Mouse (Mus musculus) c-Kit-positive CD71-positive TER-119-negative erythroid progenitor cells, embryonic 14.5 days (primary cell): Measurements from ENCODE around the gene Mgat3.
A peak's percentile ranks its signal among the peaks of the same experiment; 100 is the strongest.

ENCODE experiments used
- DNase-seq: peaks from one replicate; pipeline ENCODE4 v3.0.0-alpha.2; 2013; ENCODE audit warnings: low read depth

Gene Mgat3

GRCm38 (mm10) chr15:80173001-80173771 is at the start of gene Mgat3:
TSS of gene Mgat3 (plus strand) at chr15:80173721.
- no peak for DNase-seq

- DNase-seq, result no peak
Observed at GRCm38 (mm10) chr15:80124651-80125050, 48.9 kb upstream of the Mgat3 start.

GRCm38 (mm10) chr15:80127191-80127590 is 46.3 kb upstream of the Mgat3 start:
- peak; percentile 60 for DNase-seq

DNA sequence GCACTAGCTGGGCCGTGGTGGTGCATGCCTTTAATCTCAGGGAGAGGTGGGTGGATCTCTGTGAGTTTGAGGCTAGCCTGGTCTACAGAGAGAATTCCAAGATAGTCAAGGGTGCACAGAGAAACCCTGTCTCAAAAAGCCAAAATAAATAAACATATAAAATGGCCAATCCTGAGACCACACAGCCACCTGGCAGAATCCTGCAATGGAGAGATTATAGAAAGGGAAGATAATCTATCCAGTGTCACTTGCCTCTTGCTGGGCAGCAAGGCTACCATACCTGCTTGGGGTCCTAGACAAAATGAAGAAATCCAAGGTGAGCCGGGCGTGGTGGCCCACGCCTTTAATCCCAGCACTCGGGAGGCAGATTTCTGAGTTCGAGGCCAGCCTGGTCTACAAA is 43.5 kb upstream of the Mgat3 start:
- DNase-seq, result no peak

GRCm38 (mm10) chr15:80130689-80131088 is 42.8 kb upstream of the Mgat3 start:
- DNase-seq, result peak; percentile 77

DNA sequence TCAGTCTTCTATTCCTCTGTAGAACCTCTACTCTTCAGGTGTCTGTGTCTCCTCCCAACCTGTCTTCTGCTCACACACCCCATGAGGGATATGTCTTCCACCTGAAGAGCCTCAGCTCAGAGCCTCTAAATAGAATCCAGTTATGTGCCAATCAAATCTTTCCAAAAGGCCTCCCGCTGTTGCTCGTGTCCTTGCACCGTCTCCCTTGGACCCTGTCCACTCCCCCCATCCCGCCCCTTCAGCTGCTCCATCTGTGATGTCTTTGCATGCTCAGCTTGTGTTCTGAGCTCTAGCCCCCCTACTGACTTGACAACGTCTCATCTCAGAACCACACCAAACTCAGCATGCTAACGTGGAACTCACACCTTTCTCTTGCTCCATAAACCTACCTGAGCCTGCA is 42.1 kb upstream of the Mgat3 start:
- DNase-seq, result no peak

DNA sequence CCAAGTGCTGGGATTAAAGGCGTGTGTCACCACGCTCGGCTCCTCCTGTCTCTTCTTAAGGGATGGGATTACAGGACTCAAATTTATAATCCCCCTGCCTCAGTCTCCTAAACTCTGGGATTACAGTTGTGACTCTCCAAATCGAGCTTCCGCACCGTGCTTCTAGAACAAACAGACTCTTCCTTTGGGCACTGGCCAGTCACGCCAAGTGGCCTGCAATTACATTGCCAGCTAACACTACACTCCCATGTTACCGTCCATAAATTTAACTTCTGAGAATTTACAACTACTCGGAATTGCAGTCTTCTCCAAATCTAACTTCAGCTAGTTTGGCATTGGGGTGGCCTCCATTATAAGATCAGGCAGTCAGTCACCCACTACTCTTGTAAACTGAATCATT is 41.1 kb upstream of the Mgat3 start:
- DNase-seq, result no peak

- peak; percentile 78 for DNase-seq
Observed at GRCm38 (mm10) chr15:80132993-80133586, 40.4 kb upstream of the Mgat3 start, which contains the start of gene Tab1. TSS of gene Tab1 (plus strand) at chr15:80133127.

DNA sequence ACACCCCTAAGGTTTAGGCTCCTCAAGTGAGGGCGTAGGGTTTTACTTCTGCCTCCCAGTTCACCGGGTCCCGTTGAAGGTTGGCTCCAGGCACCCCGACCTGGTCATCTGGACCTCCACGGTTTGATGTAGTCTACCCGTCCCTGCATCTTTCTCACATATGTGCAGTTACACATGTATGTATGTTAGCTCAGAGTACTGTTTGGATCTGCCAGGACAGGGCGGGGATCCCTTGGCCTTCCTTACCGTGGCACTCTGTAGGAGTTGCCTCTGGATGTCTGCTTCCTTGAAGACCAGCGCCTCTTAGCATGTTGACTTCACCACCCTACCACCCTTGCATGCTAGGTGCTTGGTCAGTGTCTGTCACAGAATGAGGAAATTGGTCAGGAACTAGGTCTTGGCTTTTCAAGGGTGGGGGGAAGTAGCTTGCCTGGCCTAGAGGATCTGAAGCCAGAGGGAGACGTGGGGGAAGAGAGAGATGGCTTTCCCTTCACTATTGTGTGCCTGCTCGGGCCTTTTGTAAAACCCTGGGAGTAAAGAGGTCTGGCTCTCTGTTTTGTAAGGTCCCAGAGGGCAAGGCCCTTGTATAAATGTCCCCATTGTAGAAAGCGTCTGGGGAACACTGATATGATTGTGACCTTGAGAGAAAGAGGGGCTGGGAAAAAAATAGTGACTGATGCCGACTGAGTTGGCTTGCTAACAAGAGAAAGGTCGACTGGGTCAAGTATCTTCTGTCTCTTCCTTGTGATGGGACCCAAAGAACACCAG is 39.7 kb upstream of the Mgat3 start:
- DNase-seq, result no peak

- no peak for DNase-seq
Observed at GRCm38 (mm10) chr15:80134450-80134847, 39.1 kb upstream of the Mgat3 start.

DNA sequence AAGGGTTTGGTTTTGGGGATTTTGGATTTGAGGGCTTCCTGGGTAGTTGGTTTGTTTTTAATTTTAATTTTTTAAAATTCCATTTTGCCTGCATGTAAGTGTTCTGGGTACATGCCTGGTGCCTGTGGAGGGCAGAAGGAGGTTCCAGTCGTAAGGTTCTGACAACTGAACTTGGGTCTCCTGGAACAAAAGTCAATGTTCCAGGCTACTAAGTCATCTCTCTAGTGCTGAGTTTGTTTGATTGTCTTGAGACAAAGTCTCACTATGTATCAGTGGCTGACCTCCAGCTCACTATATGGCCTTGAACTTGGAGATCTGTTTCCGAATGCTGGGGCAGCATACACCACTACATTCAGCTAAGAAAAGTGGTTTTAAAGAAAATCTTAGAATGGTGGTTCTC is 38.0 kb upstream of the Mgat3 start:
- DNase-seq, result no peak

DNA sequence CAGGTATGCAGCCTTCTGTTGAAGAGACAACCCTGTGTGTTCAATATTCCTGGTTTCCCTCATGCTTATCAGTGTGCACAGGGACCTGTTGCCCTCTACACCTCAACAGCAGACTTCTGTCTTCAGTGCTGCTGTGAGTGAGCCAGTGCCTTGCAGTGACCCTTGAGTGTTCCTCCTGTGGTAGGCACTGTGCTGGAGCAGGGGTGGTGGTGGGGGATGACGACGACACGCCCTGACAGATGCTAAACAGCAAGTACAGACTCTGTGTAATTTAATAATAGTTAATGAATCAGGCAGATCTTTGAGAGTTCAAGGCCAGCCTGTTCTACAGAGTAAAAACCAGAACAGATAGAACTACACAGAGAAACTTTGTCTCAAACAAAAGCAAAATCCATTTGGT is 36.9 kb upstream of the Mgat3 start:
- DNase-seq, result no peak

GRCm38 (mm10) chr15:80137945-80138791 is 35.4 kb upstream of the Mgat3 start:
- no peak for DNase-seq

GRCm38 (mm10) chr15:80140302-80140701 is 33.2 kb upstream of the Mgat3 start:
- DNase-seq, result no peak

DNA sequence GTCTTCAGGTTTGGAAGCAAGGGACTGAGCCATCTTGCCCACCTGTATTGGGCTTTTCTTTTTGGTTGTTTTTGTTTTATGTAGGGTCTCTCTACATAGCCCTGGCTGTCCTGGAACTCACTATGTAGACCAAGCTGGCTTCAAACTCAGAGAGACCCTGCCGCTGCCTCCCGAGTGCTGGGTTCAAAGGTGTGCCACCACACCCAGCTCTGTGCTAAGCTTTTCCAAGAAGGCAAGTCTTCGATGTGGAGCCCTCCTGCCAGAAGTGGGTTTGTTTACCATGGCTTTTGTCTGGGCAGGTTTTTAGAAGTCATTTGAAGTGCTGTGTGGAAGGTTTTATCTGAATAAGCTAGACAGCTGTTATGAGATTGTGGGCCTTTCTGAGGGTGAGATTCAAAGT is 32.6 kb upstream of the Mgat3 start:
- no peak for DNase-seq

DNA sequence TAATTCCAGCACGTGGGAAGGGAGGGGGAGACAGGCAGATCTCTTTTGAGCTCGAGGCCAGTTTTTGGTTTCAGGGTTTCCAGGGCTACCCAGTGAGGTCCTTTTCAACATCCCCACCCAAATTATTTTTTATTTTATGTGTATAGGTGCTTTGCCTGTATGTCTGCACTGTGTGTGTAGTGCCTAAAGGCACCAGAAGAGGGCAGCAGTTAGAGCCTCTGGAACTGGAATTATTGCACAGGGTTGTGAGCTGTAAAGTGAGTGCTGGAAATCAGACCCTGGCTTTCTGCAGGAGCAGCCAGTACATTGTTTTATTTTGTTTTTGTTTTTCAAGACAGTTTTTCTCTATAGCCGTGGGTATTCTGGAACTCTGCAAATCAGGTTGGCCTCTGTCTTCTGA is 31.4 kb upstream of the Mgat3 start:
- DNase-seq, result no peak

GRCm38 (mm10) chr15:80143760-80144159 is 29.8 kb upstream of the Mgat3 start:
- DNase-seq, result no peak

DNA sequence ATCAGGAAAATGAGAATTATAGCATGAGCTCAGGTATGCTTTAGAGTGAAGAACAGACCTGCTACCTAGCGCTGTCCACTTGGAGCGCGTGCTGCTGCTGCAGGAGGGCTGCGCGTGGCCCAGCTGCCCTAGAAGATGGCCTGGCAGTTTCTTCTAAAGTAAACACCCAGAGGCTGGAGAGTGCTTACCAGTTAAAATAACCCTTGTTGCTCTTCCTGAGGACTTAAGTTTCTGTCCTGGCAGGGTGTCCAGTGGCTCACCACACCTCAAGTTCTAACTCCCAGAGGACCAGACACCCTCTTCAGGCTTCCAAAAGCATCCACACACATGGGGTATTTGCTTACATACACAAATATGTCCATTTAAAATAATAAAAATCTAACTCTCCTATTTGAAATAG is 28.1 kb upstream of the Mgat3 start:
- no peak for DNase-seq

GRCm38 (mm10) chr15:80146153-80146552 is 27.4 kb upstream of the Mgat3 start:
- no peak for DNase-seq

DNA sequence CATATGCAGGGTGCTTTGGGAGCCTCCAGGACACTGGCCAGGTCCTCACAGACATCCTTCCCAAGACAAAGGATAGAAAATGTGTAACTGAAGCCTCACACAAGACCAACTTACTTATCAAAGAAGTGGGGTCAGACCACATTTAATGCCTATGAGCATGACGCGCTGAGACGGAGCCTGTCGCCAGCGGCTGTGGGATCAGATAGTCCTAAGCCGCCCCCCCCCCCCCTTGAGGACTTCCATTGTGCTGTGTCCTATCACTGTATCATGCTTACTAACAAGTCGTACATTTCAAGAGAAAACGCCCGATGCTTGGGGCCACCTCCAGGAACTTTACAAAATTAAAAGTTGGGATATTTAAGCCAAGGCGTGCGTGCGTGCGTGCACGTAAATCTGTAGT is 26.4 kb upstream of the Mgat3 start:
- DNase-seq, result no peak

DNA sequence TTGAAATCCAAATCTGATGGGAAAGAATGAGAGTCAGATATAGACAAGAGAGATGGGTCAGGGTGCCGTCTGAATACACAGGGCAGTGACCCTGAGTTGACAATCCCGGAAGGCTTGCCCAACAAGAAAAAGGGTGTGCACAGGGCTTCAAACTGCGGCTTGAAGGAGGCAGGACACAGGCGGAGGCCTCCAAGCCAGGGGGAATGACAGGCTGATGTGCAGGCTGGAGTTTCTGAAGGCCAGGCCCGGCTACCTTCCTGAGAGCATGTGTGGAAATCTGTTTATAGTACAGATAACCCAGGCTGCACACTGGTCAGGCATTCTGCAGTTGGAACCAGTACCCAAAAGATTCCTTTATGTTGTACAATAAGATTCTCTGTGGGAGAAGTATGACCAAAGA is 26.0 kb upstream of the Mgat3 start:
- no peak for DNase-seq

DNA sequence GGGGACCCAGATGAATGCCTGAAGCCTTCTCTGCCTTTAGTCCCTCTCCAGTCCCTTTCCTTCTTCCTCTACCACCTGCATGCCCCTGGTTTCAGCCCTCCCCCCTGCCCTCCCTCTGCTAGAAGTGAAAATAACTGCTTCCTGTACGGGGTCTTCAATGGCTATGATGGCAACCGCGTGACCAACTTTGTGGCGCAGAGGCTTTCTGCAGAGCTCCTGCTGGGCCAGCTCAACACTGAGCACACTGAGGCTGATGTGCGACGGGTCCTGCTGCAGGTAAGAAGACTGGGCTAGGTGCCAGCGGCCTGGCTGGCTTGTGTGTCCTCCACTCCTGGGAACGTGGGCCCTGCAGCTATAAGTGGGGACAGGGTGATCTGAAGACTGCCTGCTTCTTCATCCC is 25.0 kb upstream of the Mgat3 start:
- DNase-seq, result no peak
